Mouse (Mus musculus): ENCODE measurements around the gene Prkcz. TPM values are rescaled to one million over a fixed set of nuclear protein-coding genes. Genes with fewer than 3 reads are reported as not detected.

The Prkcz gene
- polyA plus RNA-seq, 1 experiment from 2014 or later: 97.1 TPM

- H3K9ac ChIP-seq (ENCODE audit: low read depth, low read length): no peak overlapping the region
- H3K36me3 ChIP-seq (ENCODE audit: control insufficient read depth, insufficient read depth, low read length): peaks cover 8% of the 10 kb centered on the region
- H3K9me3 ChIP-seq (replicated peaks; ENCODE audit: control insufficient read depth, low read length, poor library complexity, severe bottlenecking): no peaks in the 10 kb centered on the region
- H3K4me3 ChIP-seq (ENCODE audit: low read depth, low read length): no peak overlapping the region
- peaks cover 9% of the 10 kb centered on the region; the same call in 1 of the 2 replicates for H3K4me1 ChIP-seq (ENCODE audit: control insufficient read depth, insufficient read depth, low read length)
- no peak for ATAC-seq
- no peak overlapping the region for H3K4me2 ChIP-seq (ENCODE audit: low read length)
- H3K27me3 ChIP-seq (ENCODE audit: control insufficient read depth, insufficient read depth, low read depth, low read length): no peaks in the 10 kb centered on the region
- H3K27ac ChIP-seq (ENCODE audit: low read length): peak overlapping the region; percentile 33; the same call in 1 of the 2 replicates
- 71% methylated on average over 9 of the region's 9 CpGs for WGBS
These were observed 77.6 kb downstream of the Prkcz start for GRCm38 (mm10) chr4:155283585-155283984.

GRCm38 (mm10) chr4:155283001-155283503 lies 78.1 kb downstream of the Prkcz start:
- H3K4me2 ChIP-seq (ENCODE audit: low read length): no peak overlapping the region

GRCm38 (mm10) chr4:155282231-155282630 lies 78.9 kb downstream of the Prkcz start:
- Histone ChIP-seq H3K9me3 (replicated peaks; ENCODE audit: control insufficient read depth, low read length, poor library complexity, severe bottlenecking) (no peaks in the 10 kb centered on the region), H3K27ac (ENCODE audit: low read length) (no peak overlapping the region), H3K4me2 (ENCODE audit: low read length) (no peak overlapping the region), H3K36me3 (ENCODE audit: control insufficient read depth, insufficient read depth, low read length) (peaks cover 2% of the 10 kb centered on the region; the same call in 1 of the 2 replicates), H3K9ac (ENCODE audit: low read depth, low read length) (no peak overlapping the region), H3K4me3 (ENCODE audit: low read depth, low read length) (no peak overlapping the region), H3K4me1 (ENCODE audit: control insufficient read depth, insufficient read depth, low read length) (peaks cover 9% of the 10 kb centered on the region; the same call in 1 of the 2 replicates), H3K27me3 (ENCODE audit: control insufficient read depth, insufficient read depth, low read depth, low read length) (no peaks in the 10 kb centered on the region)
- WGBS: 36% methylated on average over 6 of the region's 6 CpGs
- no peak for ATAC-seq

More at GRCm38 (mm10) chr4:155283001-155283503, 78.1 kb downstream of the Prkcz start:
- WGBS: 47% methylated on average over 11 of the region's 11 CpGs
- Histone ChIP-seq H3K27ac (ENCODE audit: low read length) (0 out of 2 replicates have a peak overlapping the region, but pooled peaks have one; percentile 33), H3K9ac (ENCODE audit: low read depth, low read length) (no peak overlapping the region), H3K27me3 (ENCODE audit: control insufficient read depth, insufficient read depth, low read depth, low read length) (no peaks in the 10 kb centered on the region), H3K36me3 (ENCODE audit: control insufficient read depth, insufficient read depth, low read length) (peaks cover 4% of the 10 kb centered on the region; the same call in 1 of the 2 replicates), H3K4me3 (ENCODE audit: low read depth, low read length) (no peak overlapping the region), H3K9me3 (replicated peaks; ENCODE audit: control insufficient read depth, low read length, poor library complexity, severe bottlenecking) (no peaks in the 10 kb centered on the region), H3K4me1 (ENCODE audit: control insufficient read depth, insufficient read depth, low read length) (peaks cover 9% of the 10 kb centered on the region; the same call in 1 of the 2 replicates)
- ATAC-seq: no peak

- Histone ChIP-seq H3K36me3 (ENCODE audit: control insufficient read depth, insufficient read depth, low read length) (peaks cover 2% of the 10 kb centered on the region; the same call in 1 of the 2 replicates), H3K9me3 (replicated peaks; ENCODE audit: control insufficient read depth, low read length, poor library complexity, severe bottlenecking) (no peaks in the 10 kb centered on the region), H3K9ac (ENCODE audit: low read depth, low read length) (no peak overlapping the region), H3K27me3 (ENCODE audit: control insufficient read depth, insufficient read depth, low read depth, low read length) (no peaks in the 10 kb centered on the region), H3K4me2 (ENCODE audit: low read length) (no peak overlapping the region), H3K4me1 (ENCODE audit: control insufficient read depth, insufficient read depth, low read length) (peaks cover 9% of the 10 kb centered on the region; the same call in 1 of the 2 replicates), H3K27ac (ENCODE audit: low read length) (no peak overlapping the region), H3K4me3 (ENCODE audit: low read depth, low read length) (no peak overlapping the region)
- ATAC-seq: no peak
- 88% methylated on average over 8 of the region's 8 CpGs for WGBS
These were observed 79.5 kb downstream of the Prkcz start for GRCm38 (mm10) chr4:155281652-155282051.

GRCm38 (mm10) chr4:155281227-155281626 lies 79.9 kb downstream of the Prkcz start:
- ATAC-seq: no peak
- Histone ChIP-seq H3K4me1 (ENCODE audit: control insufficient read depth, insufficient read depth, low read length) (peaks cover 9% of the 10 kb centered on the region; the same call in 1 of the 2 replicates), H3K36me3 (ENCODE audit: control insufficient read depth, insufficient read depth, low read length) (peaks cover 2% of the 10 kb centered on the region; the same call in 1 of the 2 replicates), H3K4me2 (ENCODE audit: low read length) (no peak overlapping the region), H3K9ac (ENCODE audit: low read depth, low read length) (no peak overlapping the region), H3K27ac (ENCODE audit: low read length) (no peak overlapping the region), H3K4me3 (ENCODE audit: low read depth, low read length) (no peak overlapping the region), H3K9me3 (replicated peaks; ENCODE audit: control insufficient read depth, low read length, poor library complexity, severe bottlenecking) (no peaks in the 10 kb centered on the region), H3K27me3 (ENCODE audit: control insufficient read depth, insufficient read depth, low read depth, low read length) (no peaks in the 10 kb centered on the region)
- WGBS: 92% methylated on average over 2 of the region's 2 CpGs

- Histone ChIP-seq H3K4me1 (ENCODE audit: control insufficient read depth, insufficient read depth, low read length) (peaks cover 9% of the 10 kb centered on the region; the same call in 1 of the 2 replicates), H3K27me3 (ENCODE audit: control insufficient read depth, insufficient read depth, low read depth, low read length) (no peaks in the 10 kb centered on the region), H3K4me3 (ENCODE audit: low read depth, low read length) (no peak overlapping the region), H3K4me2 (ENCODE audit: low read length) (no peak overlapping the region), H3K9me3 (replicated peaks; ENCODE audit: control insufficient read depth, low read length, poor library complexity, severe bottlenecking) (no peaks in the 10 kb centered on the region), H3K36me3 (ENCODE audit: control insufficient read depth, insufficient read depth, low read length) (peaks cover 2% of the 10 kb centered on the region), H3K9ac (ENCODE audit: low read depth, low read length) (no peak overlapping the region), H3K27ac (ENCODE audit: low read length) (no peak overlapping the region)
- no peak for ATAC-seq
- WGBS: 87% methylated on average over 1 of the region's 1 CpGs
These were observed 80.4 kb downstream of the Prkcz start for GRCm38 (mm10) chr4:155280768-155281121.

- ATAC-seq: no peak
- Histone ChIP-seq H3K36me3 (ENCODE audit: control insufficient read depth, insufficient read depth, low read length) (peaks cover 2% of the 10 kb centered on the region), H3K4me2 (ENCODE audit: low read length) (no peak overlapping the region), H3K9ac (ENCODE audit: low read depth, low read length) (no peak overlapping the region), H3K27ac (ENCODE audit: low read length) (no peak overlapping the region), H3K27me3 (ENCODE audit: control insufficient read depth, insufficient read depth, low read depth, low read length) (no peaks in the 10 kb centered on the region), H3K4me3 (ENCODE audit: low read depth, low read length) (no peak overlapping the region), H3K9me3 (replicated peaks; ENCODE audit: control insufficient read depth, low read length, poor library complexity, severe bottlenecking) (no peaks in the 10 kb centered on the region), H3K4me1 (ENCODE audit: control insufficient read depth, insufficient read depth, low read length) (peaks cover 9% of the 10 kb centered on the region; the same call in 1 of the 2 replicates)
- 75% methylated on average over 16 of the region's 16 CpGs for WGBS
These were observed 81.0 kb downstream of the Prkcz start for GRCm38 (mm10) chr4:155279926-155280767.

- no peak for ATAC-seq
- Histone ChIP-seq H3K9me3 (replicated peaks; ENCODE audit: control insufficient read depth, low read length, poor library complexity, severe bottlenecking) (no peaks in the 10 kb centered on the region), H3K27ac (ENCODE audit: low read length) (no peak overlapping the region)
These were observed 82.1 kb downstream of the Prkcz start for GRCm38 (mm10) chr4:155279054-155279453.

GRCm38 (mm10) chr4:155277963-155278362 lies 83.2 kb downstream of the Prkcz start:
- no peak overlapping the region for H3K9ac ChIP-seq (ENCODE audit: low read depth, low read length)
- H3K27ac ChIP-seq (ENCODE audit: low read length): no peak overlapping the region
- ATAC-seq: no peak
- no peaks in the 10 kb centered on the region for H3K27me3 ChIP-seq (ENCODE audit: control insufficient read depth, insufficient read depth, low read depth, low read length)
- WGBS: 61% methylated on average over 6 of the region's 6 CpGs
- no peak overlapping the region for H3K4me3 ChIP-seq (ENCODE audit: low read depth, low read length)
- H3K4me1 ChIP-seq (ENCODE audit: control insufficient read depth, insufficient read depth, low read length): peaks cover 9% of the 10 kb centered on the region; the same call in 1 of the 2 replicates
- no peak overlapping the region for H3K4me2 ChIP-seq (ENCODE audit: low read length)
- H3K9me3 ChIP-seq (replicated peaks; ENCODE audit: control insufficient read depth, low read length, poor library complexity, severe bottlenecking): no peaks in the 10 kb centered on the region
- H3K36me3 ChIP-seq (ENCODE audit: control insufficient read depth, insufficient read depth, low read length): peaks cover 2% of the 10 kb centered on the region

More at GRCm38 (mm10) chr4:155279054-155279453, 82.1 kb downstream of the Prkcz start:
- Histone ChIP-seq H3K9ac (ENCODE audit: low read depth, low read length) (no peak overlapping the region), H3K4me2 (ENCODE audit: low read length) (no peak overlapping the region), H3K36me3 (ENCODE audit: control insufficient read depth, insufficient read depth, low read length) (peaks cover 2% of the 10 kb centered on the region), H3K27me3 (ENCODE audit: control insufficient read depth, insufficient read depth, low read depth, low read length) (no peaks in the 10 kb centered on the region), H3K4me3 (ENCODE audit: low read depth, low read length) (no peak overlapping the region), H3K4me1 (ENCODE audit: control insufficient read depth, insufficient read depth, low read length) (peaks cover 9% of the 10 kb centered on the region; the same call in 1 of the 2 replicates)
- 87% methylated on average over 8 of the region's 8 CpGs for WGBS
